Mouse (Mus musculus) adrenal gland, adult 8-10 months (tissue): ENCODE measurements around the gene Cd163l1. TPM values are rescaled to one million over a fixed set of nuclear protein-coding genes. Genes with fewer than 3 reads are reported as not detected.

Source experiments
- DNase-seq: peaks from one replicate; pipeline ENCODE4 v3.0.0; 2022
- total RNA-seq, 4 experiments: library from RNA; stranded (reverse); gene quantifications; 2 replicates each; pipeline ENCODE4 v1.2.4; 2022

The Cd163l1 gene
- total RNA-seq, 4 experiments from 2014 or later = not detected

DNA sequence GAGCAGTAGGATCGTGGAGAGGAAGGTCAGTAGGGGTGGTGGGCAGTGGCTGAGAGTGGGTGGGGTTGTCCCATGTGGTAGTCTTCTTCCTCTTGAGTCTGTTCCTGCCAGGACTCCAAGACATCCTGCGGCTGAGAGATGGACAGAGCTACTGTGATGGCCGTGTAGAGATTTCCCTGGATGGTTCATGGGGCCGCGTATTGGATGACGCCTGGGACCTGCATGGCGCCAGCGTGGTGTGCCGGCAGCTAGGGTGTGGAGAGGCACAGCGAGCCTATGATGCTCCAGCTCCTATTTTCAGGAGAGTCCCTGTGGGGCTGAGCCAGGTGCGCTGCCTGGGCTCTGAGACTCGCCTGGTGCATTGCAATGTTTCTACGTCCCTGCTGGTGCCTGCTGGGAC lies 6.1 kb downstream of the Cd163l1 start:
- no peak for DNase-seq

GRCm38 (mm10) chr7:140228476-140228875 lies 10.4 kb downstream of the Cd163l1 start:
- DNase-seq = peak; percentile 10

DNA sequence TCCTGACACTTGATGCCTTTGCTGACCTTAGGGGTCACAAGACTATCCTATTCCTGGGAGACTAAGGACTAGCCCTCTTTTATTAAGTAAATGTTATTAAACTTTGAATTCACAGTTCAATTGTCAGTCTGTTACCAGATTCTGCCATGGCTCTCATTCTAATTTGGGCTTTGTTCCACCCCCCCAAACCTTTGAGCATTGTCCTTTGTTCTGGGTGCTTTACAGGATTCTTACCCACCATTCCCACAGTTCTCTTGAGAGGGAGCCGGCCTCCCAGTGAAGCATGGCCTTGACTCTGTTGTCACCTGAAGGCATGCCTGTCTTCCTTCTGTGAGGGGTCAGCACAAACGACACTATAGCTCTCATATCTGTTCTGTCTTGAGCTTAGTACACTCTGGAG lies 13.0 kb downstream of the Cd163l1 start:
- DNase-seq = no peak

DNA sequence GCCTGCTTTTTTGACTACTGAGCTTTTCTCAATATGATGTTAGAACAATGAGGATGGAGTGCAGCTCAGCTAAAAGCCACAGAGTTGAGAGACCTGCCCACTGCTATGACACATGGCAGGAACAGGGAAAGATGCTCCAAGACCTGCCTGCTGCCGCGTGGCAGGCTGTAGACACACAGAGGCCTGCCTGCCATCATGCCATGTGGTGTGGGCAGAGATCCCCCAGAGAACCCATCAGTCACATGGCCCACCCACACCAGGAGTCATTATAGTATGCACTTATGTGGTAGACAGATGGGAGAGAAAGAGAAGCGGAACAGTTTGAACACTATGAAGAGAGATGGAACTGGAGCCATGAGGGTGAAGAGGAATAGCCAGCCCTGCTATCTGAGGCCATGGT lies 15.6 kb downstream of the Cd163l1 start:
- no peak for DNase-seq

- no peak for DNase-seq
Measured at GRCm38 (mm10) chr7:140247216-140247615, 29.1 kb downstream of the Cd163l1 start, which contains the start of gene 5830411N06Rik. TSS of gene 5830411N06Rik (plus strand) at chr7:140247284.

- DNase-seq = no peak
Measured at GRCm38 (mm10) chr7:140253780-140254299, 35.8 kb downstream of the Cd163l1 start.

Other genes with a start within 250 kb of the Cd163l1 start
- 1 to 10 TPM in 1 of 4 experiments, under 1 TPM in 2, not detected in 1; 0.31 to 1.1 (median 0.83) TPM for gene 6430531B16Rik, start 239.5 kb upstream of the Cd163l1 start, total RNA-seq
- 1 to 10 TPM; 1.8 to 5.9 (median 4.4) TPM for gene Adam8, start 225.7 kb upstream of the Cd163l1 start, total RNA-seq
- gene Zfp511, start 181.9 kb upstream of the Cd163l1 start, total RNA-seq = 10 to 100 TPM; 21.8 to 30.7 (median 26.7) TPM
- 10 to 100 TPM; 24.2 to 35.8 (median 32.2) TPM for gene Tubgcp2, start 181.6 kb upstream of the Cd163l1 start, total RNA-seq
- gene Msx3, start 169.2 kb upstream of the Cd163l1 start, total RNA-seq = not detected
- 10 to 100 TPM in 2 of 4 experiments, 1 to 10 TPM in 2; 5.8 to 13.8 (median 11.0) TPM for gene Caly, start 135.7 kb upstream of the Cd163l1 start, total RNA-seq
- not detected for gene Prap1, start 124.9 kb upstream of the Cd163l1 start, total RNA-seq
- 10 to 100 TPM; 36.0 to 65.5 (median 43.9) TPM for gene Fuom, start 115.8 kb upstream of the Cd163l1 start, total RNA-seq
- gene Paox, start 102.5 kb upstream of the Cd163l1 start, total RNA-seq = 10 to 100 TPM in 3 of 4 experiments, 1 to 10 TPM in 1; 9.6 to 19.7 (median 13.8) TPM
- gene Echs1, start 101.8 kb upstream of the Cd163l1 start, total RNA-seq = 100 to 1,000 TPM; 229 to 495 (median 382) TPM
- gene Mtg1, start 80.7 kb upstream of the Cd163l1 start, total RNA-seq = 10 to 100 TPM; 30.1 to 32.7 (median 31.3) TPM
- gene Sprn, start 63.4 kb upstream of the Cd163l1 start, total RNA-seq = 1 to 10 TPM; 1.0 to 1.4 (median 1.2) TPM
- gene Olfr522, start 53.5 kb upstream of the Cd163l1 start, total RNA-seq = not detected
- not detected for gene Olfr523, start 45.0 kb upstream of the Cd163l1 start, total RNA-seq
- not detected for gene Olfr524, start 12.3 kb upstream of the Cd163l1 start, total RNA-seq
- under 1 TPM in 1 of 4 experiments, not detected in 3; 0.12 TPM for gene 5830411N06Rik, start 29.0 kb downstream of the Cd163l1 start, total RNA-seq
- not detected for gene Olfr525, start 102.6 kb downstream of the Cd163l1 start, total RNA-seq
- gene Olfr527, start 115.8 kb downstream of the Cd163l1 start, total RNA-seq = not detected
- not detected for gene Olfr60, start 143.4 kb downstream of the Cd163l1 start, total RNA-seq
- not detected for gene Olfr530, start 158.1 kb downstream of the Cd163l1 start, total RNA-seq
- not detected for gene Olfr531, start 184.7 kb downstream of the Cd163l1 start, total RNA-seq
- gene Olfr532, start 203.4 kb downstream of the Cd163l1 start, total RNA-seq = not detected
- gene Olfr533, start 245.1 kb downstream of the Cd163l1 start, total RNA-seq = not detected